29 mouse cellular contexts compared by ENCODE assay signal in genomic region chr16:86136169-86136568, GRCm38 (mm10).
DNase-seq lines count a peak whose midpoint lies in the region; ATAC-seq and TF ChIP-seq lines count a peak whose summit lies in the region.
"Had no signal": no experiment of that assay in that cellular context is flagged by ENCODE, and none has a peak within 500 bp of the region (broad histone marks: within the 10 kb centered on the region; RNA-seq: fewer than 3 reads in every experiment).

No protein-coding gene starts in this region.

- H3K4me2 ChIP-seq in forebrain, embryonic 11.5 days (ENCODE audit: low read depth, low read length, severe bottlenecking) = no peak overlapping the region
- no peak overlapping the region for H3K4me2 ChIP-seq in forebrain, embryonic 14.5 days (ENCODE audit: low read length)
- H3K4me2 ChIP-seq in midbrain, embryonic 12.5 days (replicated peaks) = no peak overlapping the region
- H3K4me2 ChIP-seq in midbrain, embryonic 15.5 days = no peak overlapping the region
- H3K4me2 ChIP-seq: embryonic facial prominence, embryonic 13.5 days; forebrain, embryonic 13.5 days; heart, embryonic 12.5 days; heart, embryonic 15.5 days; hindbrain, embryonic 14.5 days had no signal

- no peak for TF ChIP-seq POLR2A in brain, embryonic 14.5 days (IDR thresholded peaks at IDR 0.05; ENCODE audit: borderline replicate concordance, extremely low read depth, insufficient read depth, insufficient read length, poor library complexity, severe bottlenecking)

- no peaks in the 10 kb centered on the region for H3K36me3 ChIP-seq in forebrain, embryonic 11.5 days (ENCODE audit: control insufficient read depth, insufficient read depth, low read length)
- no peaks in the 10 kb centered on the region for H3K36me3 ChIP-seq in forebrain, embryonic 14.5 days (ENCODE audit: control insufficient read depth, insufficient read depth, low read length)
- H3K36me3 ChIP-seq in midbrain, embryonic 12.5 days = no peaks in the 10 kb centered on the region
- no peaks in the 10 kb centered on the region for H3K36me3 ChIP-seq in midbrain, embryonic 15.5 days (replicated peaks)
- H3K36me3 ChIP-seq: embryonic facial prominence, embryonic 10.5 days; embryonic facial prominence, embryonic 13.5 days; heart, embryonic 12.5 days; heart, embryonic 15.5 days had no signal

- 17% methylated on average over 3 of the region's 3 CpGs for WGBS in forebrain, embryonic 11.5 days
- WGBS in forebrain, embryonic 14.5 days = 3% methylated on average over 3 of the region's 3 CpGs
- WGBS in midbrain, embryonic 12.5 days = 8% methylated on average over 3 of the region's 3 CpGs
- WGBS in midbrain, embryonic 15.5 days = 11% methylated on average over 3 of the region's 3 CpGs

- 0 out of 2 replicates have a peak, but pooled peaks have one; percentile 65 for ATAC-seq in forebrain, embryonic 11.5 days (replicated peaks; ENCODE audit: low FRiP score)
- no peak for ATAC-seq in forebrain, embryonic 14.5 days
- peak; percentile 84 for ATAC-seq in midbrain, embryonic 12.5 days (ENCODE audit: low FRiP score, low read depth)
- no peak for ATAC-seq in midbrain, embryonic 15.5 days (replicated peaks)
- ATAC-seq: forebrain, embryonic 13.5 days; forebrain, postnatal 0 days; hindbrain, postnatal 0 days; inflammation-experienced regulatory T-cells, adult 6 months had no signal

- intact Hi-C loops in heart, postnatal 14 days (cut with DNase I) = no loop called here

- H3K9me3 ChIP-seq in forebrain, embryonic 11.5 days (ENCODE audit: control insufficient read depth, low read length) = no peaks in the 10 kb centered on the region
- H3K9me3 ChIP-seq in forebrain, embryonic 14.5 days (replicated peaks; ENCODE audit: control insufficient read depth, low read length) = no peaks in the 10 kb centered on the region
- H3K9me3 ChIP-seq in midbrain, embryonic 12.5 days = no peaks in the 10 kb centered on the region
- H3K9me3 ChIP-seq in midbrain, embryonic 15.5 days = no peaks in the 10 kb centered on the region
- H3K9me3 ChIP-seq: embryonic facial prominence, embryonic 10.5 days; embryonic facial prominence, embryonic 13.5 days; forebrain, embryonic 13.5 days; heart, embryonic 12.5 days; heart, embryonic 15.5 days had no signal

- H3K27me3 ChIP-seq in forebrain, embryonic 11.5 days (ENCODE audit: control insufficient read depth, insufficient read depth, low read length) = no peaks in the 10 kb centered on the region
- H3K27me3 ChIP-seq in forebrain, embryonic 14.5 days (replicated peaks; ENCODE audit: control insufficient read depth, insufficient read depth, low read length) = no peaks in the 10 kb centered on the region
- no peaks in the 10 kb centered on the region for H3K27me3 ChIP-seq in midbrain, embryonic 12.5 days
- no peaks in the 10 kb centered on the region for H3K27me3 ChIP-seq in midbrain, embryonic 15.5 days (replicated peaks)
- H3K27me3 ChIP-seq: embryonic facial prominence, embryonic 13.5 days; forebrain, embryonic 13.5 days; heart, embryonic 12.5 days; heart, embryonic 15.5 days had no signal

- H3K27ac ChIP-seq in forebrain, embryonic 11.5 days (ENCODE audit: low read depth, low read length) = no peak overlapping the region
- H3K27ac ChIP-seq in forebrain, embryonic 14.5 days (ENCODE audit: low read depth, low read length) = no peak overlapping the region
- H3K27ac ChIP-seq in midbrain, embryonic 12.5 days (replicated peaks) = no peak overlapping the region
- no peak overlapping the region for H3K27ac ChIP-seq in midbrain, embryonic 15.5 days
- H3K27ac ChIP-seq: embryonic facial prominence, embryonic 10.5 days; embryonic facial prominence, embryonic 13.5 days; forebrain, embryonic 13.5 days; heart, embryonic 15.5 days; hindbrain, embryonic 14.5 days; hindbrain, postnatal 0 days had no signal

- TF ChIP-seq CTCF in brain, embryonic 14.5 days (IDR thresholded peaks at IDR 0.05; ENCODE audit: borderline replicate concordance, extremely low read depth, insufficient read depth, insufficient read length) = no peak

- H3K9ac ChIP-seq in forebrain, embryonic 11.5 days (ENCODE audit: low read length) = no peak overlapping the region
- H3K9ac ChIP-seq in forebrain, embryonic 14.5 days (ENCODE audit: low read length) = no peak overlapping the region
- H3K9ac ChIP-seq in midbrain, embryonic 12.5 days (replicated peaks) = no peak overlapping the region
- H3K9ac ChIP-seq in midbrain, embryonic 15.5 days = no peak overlapping the region
- H3K9ac ChIP-seq: embryonic facial prominence, embryonic 13.5 days; forebrain, embryonic 13.5 days; forebrain, postnatal 0 days; heart, embryonic 12.5 days; heart, embryonic 15.5 days; hindbrain, embryonic 14.5 days had no signal

- H3K4me3 ChIP-seq in forebrain, embryonic 11.5 days (ENCODE audit: low read depth, low read length) = no peak overlapping the region
- no peak overlapping the region for H3K4me3 ChIP-seq in forebrain, embryonic 14.5 days (ENCODE audit: low read depth, low read length)
- no peak overlapping the region for H3K4me3 ChIP-seq in midbrain, embryonic 12.5 days
- H3K4me3 ChIP-seq in midbrain, embryonic 15.5 days = no peak overlapping the region
- H3K4me3 ChIP-seq: embryonic facial prominence, embryonic 10.5 days; embryonic facial prominence, embryonic 13.5 days; erythroblast, embryonic 14.5 days; forebrain, embryonic 13.5 days; heart, embryonic 12.5 days; heart, embryonic 15.5 days had no signal

- DNase-seq in forebrain, embryonic 11.5 days (ENCODE audit: low spot score) = no peak
- DNase-seq in forebrain, embryonic 14.5 days (ENCODE audit: low spot score) = no peak
- peak; percentile 47 for DNase-seq in R1 (ENCODE audit: low read depth, low spot score)
- peak; percentile 2 for DNase-seq in brain, embryonic 14.5 days (ENCODE audit: low read depth)
- DNase-seq in right cerebral cortex, postnatal 10 days (ENCODE audit: low spot score in 2 of 2) = no peak
- DNase-seq in heart, postnatal 14 days = no peak
- DNase-seq: adrenal gland, adult 2 months; adrenal gland, postnatal 14 days; cerebellum, adult 11-12 months; cerebellum, adult 8-10 months; cerebellum, postnatal 10 days; cerebellum, postnatal 36 days; embryo, embryonic 11 days; forebrain, postnatal 0 days; gastrocnemius, postnatal 25 days; heart, adult 18-20 months; heart, postnatal 10 days; heart, postnatal 4 days had no signal

- no peaks in the 10 kb centered on the region for H3K4me1 ChIP-seq in forebrain, embryonic 11.5 days (replicated peaks; ENCODE audit: control insufficient read depth, insufficient read depth, low read length)
- H3K4me1 ChIP-seq in forebrain, embryonic 14.5 days (ENCODE audit: control insufficient read depth, insufficient read depth, low read length) = no peaks in the 10 kb centered on the region
- peaks cover 3% of the 10 kb centered on the region; the same call in 1 of the 2 replicates for H3K4me1 ChIP-seq in midbrain, embryonic 12.5 days
- H3K4me1 ChIP-seq in midbrain, embryonic 15.5 days = no peaks in the 10 kb centered on the region
- H3K4me1 ChIP-seq: embryonic facial prominence, embryonic 10.5 days; embryonic facial prominence, embryonic 13.5 days; forebrain, embryonic 13.5 days; heart, embryonic 12.5 days; heart, embryonic 15.5 days had no signal

Comparison
In these comparisons a context has a peak if more than half of its experiments do, and no peak if none do; other contexts are left out.
1. ATAC-seq: peak in forebrain, embryonic 11.5 days (single experiment) and midbrain, embryonic 12.5 days (single experiment); none in forebrain, embryonic 14.5 days (single experiment) and midbrain, embryonic 15.5 days (single experiment).
2. DNase-seq: peak in R1 (single experiment) and brain, embryonic 14.5 days (single experiment); none in forebrain, embryonic 11.5 days (single experiment), forebrain, embryonic 14.5 days (single experiment), right cerebral cortex, postnatal 10 days (0 of 2) and heart, postnatal 14 days (0 of 2).